Mouse (Mus musculus): ENCODE results near the gene Ptprn2. TPM values are rescaled to one million over a fixed set of nuclear protein-coding genes. Genes with fewer than 3 reads are reported as not detected.

Ptprn2 gene
- 2.3 TPM for polyA plus RNA-seq (2014; fragmentation: Illumina TruSeq; extraction: RNeasy Lipid Tissue Mini Kit (QIAGEN cat#74804); ENCODE audit: low read depth, low replicate concordance)

DNA sequence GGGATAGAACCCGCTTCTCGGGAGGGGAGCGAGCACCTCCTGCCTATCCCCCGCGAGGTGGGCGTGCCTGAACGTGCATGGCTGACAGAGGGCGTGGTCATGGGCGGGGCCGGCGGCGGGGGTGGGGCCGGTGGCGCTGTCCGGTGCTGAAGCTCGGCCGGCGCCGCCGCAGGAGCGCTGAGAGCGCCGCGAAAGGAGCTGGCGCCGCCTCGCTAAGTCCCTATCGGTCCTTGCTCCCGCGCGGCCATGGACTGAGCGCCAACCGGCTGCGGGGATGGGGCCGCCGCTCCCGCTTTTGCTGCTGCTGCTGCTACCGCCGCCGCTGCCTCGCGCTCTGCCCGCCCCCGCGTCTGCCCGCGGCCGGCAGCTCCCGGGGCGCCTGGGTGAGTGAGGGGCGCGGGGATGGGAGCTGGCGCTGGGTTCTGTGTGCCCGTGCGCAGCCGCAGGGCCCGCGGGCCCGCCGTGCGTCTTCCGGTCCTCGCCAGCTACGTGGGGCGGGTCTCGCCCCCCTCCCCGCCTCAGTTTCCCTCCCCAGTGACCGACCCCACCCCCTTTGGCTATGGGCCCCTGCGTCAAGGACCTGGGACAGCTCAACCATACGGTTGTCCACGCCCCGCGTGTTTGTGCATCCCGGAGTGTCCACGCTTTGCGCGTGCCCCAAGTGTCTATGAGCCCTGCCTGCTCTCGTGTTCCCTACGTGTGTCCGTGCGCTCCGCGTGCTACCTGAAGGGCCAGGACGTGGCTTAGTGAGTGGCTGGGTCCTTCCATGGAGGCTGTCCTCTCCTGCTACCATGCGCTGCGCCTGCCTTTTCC is at the start of gene Ptprn2:
Gene Ptprn2, plus strand, starts transcription at position 130 of the 813 bp plus-strand sequence.

Other genes starting within 250 kb of the Ptprn2 start
- 12.7 TPM for gene Wdr60, start 222.7 kb upstream of the Ptprn2 start, polyA plus RNA-seq (2014; fragmentation: Illumina TruSeq; extraction: RNeasy Lipid Tissue Mini Kit (QIAGEN cat#74804); ENCODE audit: low read depth, low replicate concordance)
- gene Gm11027, start 210.3 kb upstream of the Ptprn2 start, polyA plus RNA-seq (2014; fragmentation: Illumina TruSeq; extraction: RNeasy Lipid Tissue Mini Kit (QIAGEN cat#74804); ENCODE audit: low read depth, low replicate concordance), result not detected
- gene Esyt2, start 204.5 kb upstream of the Ptprn2 start, polyA plus RNA-seq (2014; fragmentation: Illumina TruSeq; extraction: RNeasy Lipid Tissue Mini Kit (QIAGEN cat#74804); ENCODE audit: low read depth, low replicate concordance), result 54.0 TPM
- gene Ncapg2, start 80.3 kb upstream of the Ptprn2 start, polyA plus RNA-seq (2014; fragmentation: Illumina TruSeq; extraction: RNeasy Lipid Tissue Mini Kit (QIAGEN cat#74804); ENCODE audit: low read depth, low replicate concordance), result 3.6 TPM